Mouse (Mus musculus) E14TG2a.4 (cell line): ENCODE data around the gene Pxylp1.

Experiments used
- CTCF ChIP-seq: conservative IDR thresholded peaks from 2 replicates; pipeline ENCODE4 v1.5.1; 2014; ENCODE audit warnings: low read length
- NANOG ChIP-seq: IDR thresholded peaks from 2 replicates; pipeline ENCODE4 v1.6.1; 2014; ENCODE audit warnings: borderline replicate concordance, low read length, mixed read lengths
- POU5F1 ChIP-seq: IDR thresholded peaks from 2 replicates; pipeline ENCODE4 v1.6.1; 2014; ENCODE audit warnings: low read length, borderline replicate concordance

DNA sequence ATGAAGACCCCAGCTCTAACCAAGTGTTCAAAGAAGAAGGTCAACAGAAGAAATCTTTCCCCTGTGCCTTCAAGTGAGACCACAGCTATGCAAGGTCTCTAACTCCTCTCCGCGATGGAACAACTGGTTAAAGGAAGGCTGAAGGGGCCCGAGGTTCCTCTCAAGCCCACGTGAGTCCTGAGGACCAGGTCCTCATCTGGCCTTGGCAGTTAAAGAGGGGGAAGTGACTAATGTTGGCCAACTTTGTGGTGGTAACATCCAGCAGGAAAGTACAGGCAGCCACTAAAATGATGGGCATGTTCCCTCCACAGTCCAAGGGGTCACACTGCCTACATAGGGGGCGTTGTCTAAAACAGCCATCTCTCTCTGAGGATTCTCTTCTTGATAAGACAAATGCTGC lies 7.2 kb upstream of the Pxylp1 start:
- no peak for TF ChIP-seq CTCF
- TF ChIP-seq NANOG, result no peak
- no peak for TF ChIP-seq POU5F1
